Mouse (Mus musculus) olfactory bulb, adult 2 months (tissue): ENCODE results near the gene Limch1.

ENCODE experiments used
- CTCF ChIP-seq: fragments of 200-500 bp; IDR thresholded peaks from 2 replicates; pipeline ENCODE4 v1.5.1; 2012; ENCODE audit warnings: low read depth, mild to moderate bottlenecking, low read length, moderate library complexity; ENCODE audit not compliant: insufficient read depth
- POLR2A ChIP-seq: fragments of 200-500 bp; IDR thresholded peaks from 2 replicates; pipeline ENCODE4 v1.6.1; 2012; ENCODE audit warnings: mild to moderate bottlenecking, low read depth, low read length, moderate library complexity; ENCODE audit not compliant: insufficient read depth

DNA sequence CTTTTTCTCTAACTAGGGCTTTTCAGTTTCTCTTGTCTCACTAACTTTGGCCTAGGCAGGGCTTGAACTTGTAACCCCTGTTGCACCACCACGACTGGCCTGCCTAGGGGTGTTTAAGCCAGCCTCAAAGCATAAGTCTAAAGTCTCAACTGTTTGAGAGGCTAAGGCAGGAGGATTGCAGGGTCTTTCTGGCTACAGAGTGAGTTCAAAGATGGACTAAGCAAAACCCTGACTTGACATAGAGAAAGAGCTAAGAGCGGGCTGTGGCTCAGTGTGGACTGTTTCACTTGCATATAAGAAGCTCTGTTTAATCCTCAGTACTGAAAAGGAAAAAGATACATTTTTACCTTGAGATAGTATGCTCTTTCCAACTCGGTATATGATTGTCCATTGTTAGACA is 268.3 kb downstream of the Limch1 start:
- TF ChIP-seq POLR2A (no peak), CTCF (no peak)
